Mouse (Mus musculus) right cerebral cortex, adult 2 months (tissue): ENCODE data around the gene Uqcc2.

Source experiments
- DNase-seq, 2 experiments: peaks; one replicate each; pipeline ENCODE4 v3.0.0; 2021 to 2022; ENCODE audit warnings: low spot score in 2 of 2

Gene Uqcc2

GRCm38 (mm10) chr17:27077133-27077532 lies 56.6 kb downstream of the Uqcc2 start:
- no peak for DNase-seq

- DNase-seq = no peak
Observed at GRCm38 (mm10) chr17:27074849-27075745, 58.6 kb downstream of the Uqcc2 start.

- no peak for DNase-seq
Observed at GRCm38 (mm10) chr17:27074236-27074635, 59.5 kb downstream of the Uqcc2 start.

- no peak for DNase-seq
Observed at GRCm38 (mm10) chr17:27073778-27074177, 59.9 kb downstream of the Uqcc2 start.

GRCm38 (mm10) chr17:27073126-27073525 lies 60.6 kb downstream of the Uqcc2 start:
- DNase-seq = no peak
